Mouse (Mus musculus): ENCODE results near the gene Gm9918.

DNA sequence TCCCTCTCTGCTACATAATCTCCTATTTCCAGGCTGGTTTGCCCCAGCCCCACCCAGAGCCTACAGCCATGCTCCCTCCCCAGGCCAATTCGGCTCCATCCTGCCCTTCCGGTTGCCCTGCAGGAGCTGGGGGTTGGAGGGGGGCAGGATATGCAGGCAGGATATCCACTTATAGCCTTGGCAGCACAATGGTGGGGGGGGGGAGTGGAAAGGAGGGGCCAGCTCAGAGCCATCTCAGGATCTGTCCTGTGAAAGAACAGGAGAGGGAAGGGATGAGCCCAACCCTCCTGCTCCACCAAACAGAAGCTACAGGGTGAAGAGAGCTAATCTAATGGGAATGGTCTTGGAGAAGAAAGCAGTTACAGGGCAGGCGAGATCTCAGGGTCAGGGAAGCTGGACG lies 29.8 kb upstream of the Gm9918 start:
- TF ChIP-seq CTCF (IDR thresholded peaks at IDR 0.05; ENCODE audit: low read depth, low read length) (no peak), POLR2A (IDR thresholded peaks at IDR 0.05; ENCODE audit: extremely low read depth, insufficient read depth, low read length) (no peak)
